Mouse (Mus musculus): ENCODE results near the gene Tcp11. TPM values are rescaled to one million over a fixed set of nuclear protein-coding genes. Genes with fewer than 3 reads are reported as not detected.

The Tcp11 gene
- polyA plus RNA-seq, 1 experiment = 1.9 TPM

- Histone ChIP-seq H3K4me1 (ENCODE audit: control insufficient read depth, insufficient read depth, low read length) (no peaks in the 10 kb centered on the region; the same call in none of the 2 replicates), H3K4me3 (replicated peaks; ENCODE audit: control insufficient read depth, low read depth, low read length) (no peak overlapping the region), H3K27ac (ENCODE audit: control insufficient read depth, insufficient read depth, low read depth, low read length, poor library complexity) (no peak overlapping the region)
- TF ChIP-seq CTCF (IDR thresholded peaks at IDR 0.05; ENCODE audit: control insufficient read depth, insufficient read depth, low read length) = no peak
- TF ChIP-seq POLR2A (IDR thresholded peaks at IDR 0.05; ENCODE audit: borderline replicate concordance, control insufficient read depth, low read depth, low read length) = no peak
- WGBS = 46% methylated on average over 9 of the region's 9 CpGs
Observed at GRCm38 (mm10) chr17:28031281-28031941, 49.0 kb downstream of the Tcp11 start.

DNA sequence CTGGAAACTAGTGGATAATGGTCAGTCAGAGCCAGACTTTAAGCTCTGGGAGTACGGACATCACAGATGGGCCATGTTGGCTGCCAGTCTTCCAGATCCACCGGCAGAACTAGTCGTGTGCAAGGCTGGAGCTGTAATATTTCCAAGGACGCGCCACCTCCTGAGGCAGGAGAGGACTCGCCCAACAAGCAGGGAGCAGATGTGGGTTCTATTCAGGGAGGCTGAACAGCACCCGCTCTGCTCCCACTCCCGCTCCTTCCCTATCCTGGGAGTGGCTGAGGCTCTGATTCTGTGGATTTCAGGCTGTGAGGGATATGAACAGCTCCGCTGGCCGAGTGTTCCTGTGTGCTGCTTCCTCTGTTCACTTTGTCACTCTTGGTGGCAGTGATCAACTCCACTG is 50.0 kb downstream of the Tcp11 start:
- WGBS = 85% methylated on average over 10 of the region's 10 CpGs
- Histone ChIP-seq H3K4me3 (replicated peaks; ENCODE audit: control insufficient read depth, low read depth, low read length) (no peak overlapping the region), H3K4me1 (ENCODE audit: control insufficient read depth, insufficient read depth, low read length) (no peaks in the 10 kb centered on the region; the same call in none of the 2 replicates), H3K27ac (ENCODE audit: control insufficient read depth, insufficient read depth, low read depth, low read length, poor library complexity) (peak overlapping the region; percentile 17; the same call in 1 of the 2 replicates)
- TF ChIP-seq CTCF (IDR thresholded peaks at IDR 0.05; ENCODE audit: control insufficient read depth, insufficient read depth, low read length) = no peak
- no peak for TF ChIP-seq POLR2A (IDR thresholded peaks at IDR 0.05; ENCODE audit: borderline replicate concordance, control insufficient read depth, low read depth, low read length)

DNA sequence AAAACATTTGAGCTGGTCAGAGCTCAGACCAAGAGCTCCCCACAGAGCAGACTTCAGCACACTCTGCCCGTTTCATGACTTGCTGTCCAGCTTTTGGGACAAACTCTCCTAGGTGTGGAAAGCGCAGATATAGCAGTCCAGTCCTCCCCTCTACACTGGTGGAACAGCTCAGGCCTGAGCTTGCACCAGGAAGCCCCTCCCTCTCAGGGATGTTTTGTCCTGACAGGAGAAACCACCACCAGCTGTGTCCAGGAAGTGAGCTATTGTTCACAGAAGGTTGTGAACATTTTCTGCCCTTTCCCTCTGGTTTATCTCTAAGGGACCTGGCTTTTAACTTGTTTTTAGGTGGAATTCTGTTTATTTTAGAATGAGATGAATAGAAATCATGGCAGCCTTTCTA is 51.1 kb downstream of the Tcp11 start:
- Histone ChIP-seq H3K4me3 (replicated peaks; ENCODE audit: control insufficient read depth, low read depth, low read length) (no peak overlapping the region), H3K27ac (ENCODE audit: control insufficient read depth, insufficient read depth, low read depth, low read length, poor library complexity) (no peak overlapping the region), H3K4me1 (ENCODE audit: control insufficient read depth, insufficient read depth, low read length) (no peaks in the 10 kb centered on the region; the same call in none of the 2 replicates)
- no peak for TF ChIP-seq CTCF (IDR thresholded peaks at IDR 0.05; ENCODE audit: control insufficient read depth, insufficient read depth, low read length)
- TF ChIP-seq POLR2A (IDR thresholded peaks at IDR 0.05; ENCODE audit: borderline replicate concordance, control insufficient read depth, low read depth, low read length) = no peak
- WGBS = 64% methylated on average over 2 of the region's 2 CpGs

DNA sequence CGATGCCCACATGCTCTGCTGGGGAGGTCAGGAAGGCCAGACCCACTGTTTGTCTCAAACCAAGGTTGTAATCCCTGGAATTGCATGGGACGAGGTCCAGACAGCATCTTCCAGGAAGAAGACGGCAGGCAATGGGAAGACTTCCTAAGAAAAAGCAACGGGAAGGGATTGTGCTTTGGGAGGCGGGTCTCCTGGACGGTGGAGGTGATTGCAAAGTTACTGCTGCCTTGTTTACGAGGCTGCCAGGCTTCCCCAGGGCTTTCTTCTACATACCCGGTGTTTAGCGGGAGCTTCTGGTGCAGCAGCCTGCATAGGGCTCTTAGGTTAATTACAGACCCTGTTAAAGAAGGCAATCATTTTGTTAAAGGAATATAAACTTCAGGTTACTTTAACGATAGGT is 52.2 kb downstream of the Tcp11 start:
- Histone ChIP-seq H3K4me1 (ENCODE audit: control insufficient read depth, insufficient read depth, low read length) (no peaks in the 10 kb centered on the region; the same call in none of the 2 replicates), H3K27ac (ENCODE audit: control insufficient read depth, insufficient read depth, low read depth, low read length, poor library complexity) (no peak overlapping the region), H3K4me3 (replicated peaks; ENCODE audit: control insufficient read depth, low read depth, low read length) (no peak overlapping the region)
- 83% methylated on average over 10 of the region's 10 CpGs for WGBS
- no peak for TF ChIP-seq CTCF (IDR thresholded peaks at IDR 0.05; ENCODE audit: control insufficient read depth, insufficient read depth, low read length)
- TF ChIP-seq POLR2A (IDR thresholded peaks at IDR 0.05; ENCODE audit: borderline replicate concordance, control insufficient read depth, low read depth, low read length) = no peak

GRCm38 (mm10) chr17:28027197-28027596 is 53.2 kb downstream of the Tcp11 start:
- no peaks in the 10 kb centered on the region; the same call in none of the 2 replicates for H3K4me1 ChIP-seq (ENCODE audit: control insufficient read depth, insufficient read depth, low read length)
- TF ChIP-seq CTCF (IDR thresholded peaks at IDR 0.05; ENCODE audit: control insufficient read depth, insufficient read depth, low read length) = no peak
- TF ChIP-seq POLR2A (IDR thresholded peaks at IDR 0.05; ENCODE audit: borderline replicate concordance, control insufficient read depth, low read depth, low read length) = no peak
- H3K27ac ChIP-seq (ENCODE audit: control insufficient read depth, insufficient read depth, low read depth, low read length, poor library complexity) = no peak overlapping the region
- WGBS = 83% methylated on average over 6 of the region's 6 CpGs
- no peak overlapping the region for H3K4me3 ChIP-seq (replicated peaks; ENCODE audit: control insufficient read depth, low read depth, low read length)

- TF ChIP-seq CTCF (IDR thresholded peaks at IDR 0.05; ENCODE audit: control insufficient read depth, insufficient read depth, low read length) (no peak), POLR2A (IDR thresholded peaks at IDR 0.05; ENCODE audit: borderline replicate concordance, control insufficient read depth, low read depth, low read length) (no peak)
- H3K4me1 ChIP-seq (ENCODE audit: control insufficient read depth, insufficient read depth, low read length) = no peaks in the 10 kb centered on the region; the same call in none of the 2 replicates
- H3K4me3 ChIP-seq (replicated peaks; ENCODE audit: control insufficient read depth, low read depth, low read length) = no peak overlapping the region
- WGBS = 45% methylated on average over 14 of the region's 14 CpGs
- no peak overlapping the region for H3K27ac ChIP-seq (ENCODE audit: control insufficient read depth, insufficient read depth, low read depth, low read length, poor library complexity)
Observed at GRCm38 (mm10) chr17:28026111-28026872, 54.1 kb downstream of the Tcp11 start.

DNA sequence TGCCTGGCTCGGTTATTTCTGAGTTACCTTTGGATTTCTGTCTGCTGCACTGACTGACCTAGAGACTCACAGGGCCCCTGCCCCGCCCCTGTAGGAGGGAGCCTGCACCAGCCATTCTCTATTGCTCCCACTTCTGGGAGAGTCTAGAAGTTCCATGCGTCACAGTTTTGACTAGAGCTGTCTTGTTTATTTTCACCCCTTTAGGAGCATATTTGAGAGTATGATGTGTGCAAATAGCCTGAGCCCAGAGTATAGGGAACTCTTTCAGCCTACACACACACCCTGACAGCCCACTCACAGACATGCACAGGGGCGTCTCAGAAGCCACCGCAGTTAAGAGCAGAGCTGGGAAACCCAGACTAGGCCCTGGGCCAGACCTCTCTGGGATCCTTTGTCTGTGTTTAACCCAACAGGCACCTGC is 54.9 kb downstream of the Tcp11 start:
- H3K27ac ChIP-seq (ENCODE audit: control insufficient read depth, insufficient read depth, low read depth, low read length, poor library complexity) = no peak overlapping the region
- WGBS = 55% methylated on average over 5 of the region's 5 CpGs
- H3K4me1 ChIP-seq (ENCODE audit: control insufficient read depth, insufficient read depth, low read length) = no peaks in the 10 kb centered on the region; the same call in none of the 2 replicates

More for the DNA sequence above, 54.9 kb downstream of the Tcp11 start:
- TF ChIP-seq POLR2A (IDR thresholded peaks at IDR 0.05; ENCODE audit: borderline replicate concordance, control insufficient read depth, low read depth, low read length) (no peak), CTCF (IDR thresholded peaks at IDR 0.05; ENCODE audit: control insufficient read depth, insufficient read depth, low read length) (no peak)
- H3K4me3 ChIP-seq (replicated peaks; ENCODE audit: control insufficient read depth, low read depth, low read length) = no peak overlapping the region
